Mouse (Mus musculus) lung, embryonic 14.5 days (tissue): ENCODE measurements at regions not wholly inside any gene's neighbourhood (a gene's known extent, or its start where the extent isn't known, plus 50 kb on each side); places are given as distances from the start of the nearest gene placed in this dataset.
A peak's percentile ranks its signal among the peaks of the same experiment; 100 is the strongest.

Experiments
- ATAC-seq: fragments of 200-750 bp; cut with Nextera tagmentation; 2 replicates; pipeline ENCODE4 v1.8.0; 2017; ENCODE audit warnings: mild to moderate bottlenecking, moderate TSS enrichment, moderate library complexity; ENCODE audit not compliant: insufficient read depth
- DNase-seq: peaks from one replicate; pipeline ENCODE4 v3.0.0-alpha.2; 2015
- H3K27ac ChIP-seq: fragments of 300-500 bp; sonication (generic); 2 replicates; pipeline ENCODE4 v1.5.1; 2014; ENCODE audit warnings: low read depth, mild to moderate bottlenecking, moderate library complexity
- H3K27me3 ChIP-seq: fragments of 300-500 bp; sonication (generic); 2 replicates; pipeline ENCODE4 v1.6.1; 2014; ENCODE audit warnings: low read length, control low read depth; ENCODE audit not compliant: insufficient read depth
- H3K36me3 ChIP-seq: fragments of 300-500 bp; sonication (generic); 2 replicates; pipeline ENCODE4 v1.6.1; 2014; ENCODE audit warnings: control low read depth; ENCODE audit not compliant: insufficient read depth
- H3K4me1 ChIP-seq: fragments of 300-500 bp; sonication (generic); 2 replicates; pipeline ENCODE4 v1.6.1; 2014; ENCODE audit warnings: antibody characterized with exemption, control low read depth; ENCODE audit not compliant: insufficient read depth
- H3K4me2 ChIP-seq: fragments of 300-500 bp; sonication (generic); 2 replicates; pipeline ENCODE4 v1.6.1; 2014; ENCODE audit warnings: mild to moderate bottlenecking
- H3K4me3 ChIP-seq: fragments of 300-500 bp; sonication (generic); 2 replicates; pipeline ENCODE4 v1.5.1; 2014; ENCODE audit warnings: low read depth, low read length
- H3K9ac ChIP-seq: fragments of 300-500 bp; sonication (generic); 2 replicates; pipeline ENCODE4 v1.6.1; 2014
- H3K9me3 ChIP-seq: fragments of 300-500 bp; sonication (generic); 2 replicates; pipeline ENCODE4 v1.6.1; 2016; ENCODE audit warnings: low read depth, low read length, control low read depth
- CTCF ChIP-seq: IDR thresholded peaks from 2 replicates; pipeline ENCODE4 v1.5.1; 2016; ENCODE audit warnings: antibody characterized with exemption, low read depth
- WGBS: fragments of 180-500 bp; shearing (Covaris S2); extraction: QIAGEN DNeasy Blood & Tissue Kit; methylation state at CpG from one replicate; pipeline ENCODE4 v1.1.7; 2014; 5-methylcytosine and 5-hydroxymethylcytosine counted together

GRCm38 (mm10) chr2:75248251-75248650 lies 410.8 kb upstream of the Hnrnpa3 start:
- H3K27me3 ChIP-seq = no peaks in the 10 kb centered on the region

GRCm38 (mm10) chr2:75250507-75250906 lies 408.6 kb upstream of the Hnrnpa3 start:
- Histone ChIP-seq H3K9ac (no peak overlapping the region), H3K4me3 (no peak overlapping the region), H3K4me1 (no peaks in the 10 kb centered on the region), H3K36me3 (no peaks in the 10 kb centered on the region), H3K4me2 (no peak overlapping the region), H3K27ac (no peak overlapping the region), H3K9me3 (no peaks in the 10 kb centered on the region), H3K27me3 (no peaks in the 10 kb centered on the region)
- 88% methylated on average over 1 of the region's 1 CpGs for whole genome bisulfite sequencing
- no peak for DNase-seq
- no peak for ATAC-seq
- no peak for TF ChIP-seq CTCF

More at GRCm38 (mm10) chr2:75248251-75248650, 410.8 kb upstream of the Hnrnpa3 start:
- no peak overlapping the region for H3K4me2 ChIP-seq
- H3K9me3 ChIP-seq = no peaks in the 10 kb centered on the region
- no peak for ATAC-seq
- DNase-seq = peak; percentile 45
- no peak overlapping the region for H3K9ac ChIP-seq
- WGBS = 33% methylated on average over 5 of the region's 5 CpGs
- no peak overlapping the region for H3K27ac ChIP-seq
- no peaks in the 10 kb centered on the region for H3K4me1 ChIP-seq
- no peaks in the 10 kb centered on the region for H3K36me3 ChIP-seq
- TF ChIP-seq CTCF = no peak
- no peak overlapping the region for H3K4me3 ChIP-seq

DNA sequence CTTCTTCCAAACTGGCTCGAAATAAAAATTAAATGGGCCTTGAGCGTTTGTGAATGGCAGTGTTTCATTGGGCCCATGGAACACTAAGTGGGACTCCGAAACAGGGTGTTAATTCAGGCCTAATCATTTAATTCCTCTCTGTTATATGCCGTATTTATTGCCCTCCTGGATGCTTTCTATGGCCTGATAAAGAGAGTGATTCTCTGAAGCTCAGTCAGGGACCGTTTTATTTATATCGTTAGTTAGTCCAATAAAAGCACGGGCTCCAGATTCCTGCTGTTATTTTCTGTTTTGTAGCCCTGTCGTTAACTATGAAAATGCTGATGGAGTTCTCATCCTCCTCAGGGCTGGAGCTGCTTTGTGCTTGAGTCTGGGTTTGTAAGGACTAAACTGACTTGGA lies 406.2 kb upstream of the Hnrnpa3 start:
- H3K4me2 ChIP-seq = no peak overlapping the region

DNA sequence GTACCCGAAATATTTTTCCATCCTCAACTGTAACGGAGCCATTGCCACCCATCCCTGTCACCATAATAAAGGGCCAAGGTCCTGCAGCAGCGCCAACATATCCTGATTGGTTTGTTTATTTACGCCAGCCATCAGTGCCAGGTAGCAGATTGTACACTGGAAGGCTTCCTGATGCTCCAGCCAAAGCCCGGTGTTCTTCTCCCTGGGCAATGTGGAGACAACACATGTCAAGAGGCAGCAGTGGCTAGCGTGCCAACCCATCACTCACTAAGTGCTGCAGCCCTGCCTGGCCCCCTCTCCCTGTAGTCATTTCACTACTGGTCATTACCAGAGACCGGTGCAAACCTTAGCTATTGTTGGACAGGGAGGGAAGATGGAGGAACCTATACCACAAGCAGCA lies 393.8 kb upstream of the Hnrnpa3 start:
- H3K27ac ChIP-seq = no peak overlapping the region
- H3K4me3 ChIP-seq = no peak overlapping the region
- no peak for DNase-seq
- no peaks in the 10 kb centered on the region for H3K27me3 ChIP-seq
- no peaks in the 10 kb centered on the region for H3K4me1 ChIP-seq
- no peaks in the 10 kb centered on the region for H3K36me3 ChIP-seq
- H3K4me2 ChIP-seq = no peak overlapping the region
- WGBS = 61% methylated on average over 7 of the region's 7 CpGs
- H3K9me3 ChIP-seq = no peaks in the 10 kb centered on the region
- H3K9ac ChIP-seq = no peak overlapping the region
- no peak for TF ChIP-seq CTCF
- ATAC-seq = no peak

More for the DNA sequence above, 406.2 kb upstream of the Hnrnpa3 start:
- Histone ChIP-seq H3K4me1 (no peaks in the 10 kb centered on the region), H3K27ac (no peak overlapping the region), H3K4me3 (no peak overlapping the region), H3K36me3 (no peaks in the 10 kb centered on the region), H3K9ac (no peak overlapping the region), H3K9me3 (no peaks in the 10 kb centered on the region), H3K27me3 (no peaks in the 10 kb centered on the region)
- TF ChIP-seq CTCF = no peak
- 86% methylated on average over 8 of the region's 8 CpGs for WGBS
- ATAC-seq (no peak), DNase-seq (no peak)

GRCm38 (mm10) chr2:75265739-75266699 lies 393.0 kb upstream of the Hnrnpa3 start:
- Histone ChIP-seq H3K27me3 (no peaks in the 10 kb centered on the region), H3K9me3 (no peaks in the 10 kb centered on the region), H3K4me1 (no peaks in the 10 kb centered on the region), H3K4me2 (no peak overlapping the region), H3K9ac (no peak overlapping the region), H3K4me3 (no peak overlapping the region), H3K36me3 (no peaks in the 10 kb centered on the region), H3K27ac (no peak overlapping the region)
- TF ChIP-seq CTCF = no peak
- no peak for DNase-seq
- 77% methylated on average over 19 of the region's 19 CpGs for WGBS
- ATAC-seq = no peak

GRCm38 (mm10) chr2:75267949-75268348 lies 391.1 kb upstream of the Hnrnpa3 start:
- no peak for ATAC-seq
- WGBS = 57% methylated on average over 3 of the region's 3 CpGs
- no peak for TF ChIP-seq CTCF

DNA sequence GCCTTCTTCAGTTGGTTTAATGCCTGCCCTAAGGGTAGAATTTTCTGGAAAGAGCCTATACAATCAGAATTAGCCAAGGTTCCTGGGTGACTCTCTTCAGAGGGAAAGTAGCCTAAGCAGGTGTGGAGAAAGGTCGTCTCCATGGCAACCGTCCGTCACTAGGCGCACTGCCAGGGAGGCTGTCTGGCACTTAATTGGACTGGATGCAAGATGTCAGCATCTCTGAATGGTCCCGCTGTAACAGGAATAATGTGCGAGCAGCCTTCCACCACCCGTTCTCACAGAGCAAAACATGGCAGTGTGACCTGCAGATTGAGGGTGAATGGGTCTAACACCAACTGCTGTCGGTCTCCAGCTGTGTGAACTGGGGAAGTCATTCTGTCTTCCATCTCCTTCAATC lies 389.6 kb upstream of the Hnrnpa3 start:
- Histone ChIP-seq H3K4me3 (no peak overlapping the region), H3K4me2 (no peak overlapping the region), H3K9me3 (no peaks in the 10 kb centered on the region), H3K9ac (no peak overlapping the region), H3K4me1 (no peaks in the 10 kb centered on the region), H3K27ac (no peak overlapping the region), H3K27me3 (no peaks in the 10 kb centered on the region), H3K36me3 (no peaks in the 10 kb centered on the region)
- DNase-seq (no peak), ATAC-seq (no peak)
- 47% methylated on average over 8 of the region's 8 CpGs for WGBS
- no peak for TF ChIP-seq CTCF

More at GRCm38 (mm10) chr2:75267949-75268348, 391.1 kb upstream of the Hnrnpa3 start:
- Histone ChIP-seq H3K9me3 (no peaks in the 10 kb centered on the region), H3K27ac (no peak overlapping the region), H3K36me3 (no peaks in the 10 kb centered on the region), H3K9ac (no peak overlapping the region), H3K4me1 (no peaks in the 10 kb centered on the region), H3K27me3 (no peaks in the 10 kb centered on the region), H3K4me3 (no peak overlapping the region), H3K4me2 (no peak overlapping the region)
- no peak for DNase-seq
